Mouse (Mus musculus) T-helper 1 cell (primary cell): ENCODE measurements around the gene Rcsd1.

Experiments
- in situ Hi-C: fragments of 300-600 bp; cut with MboI, MseI; formaldehyde crosslinking; loops from one replicate; pipeline ENCODE4 v1.15.1; 2025; ENCODE audit warnings: high pct_unique_total_duplicates

Gene Rcsd1

DNA sequence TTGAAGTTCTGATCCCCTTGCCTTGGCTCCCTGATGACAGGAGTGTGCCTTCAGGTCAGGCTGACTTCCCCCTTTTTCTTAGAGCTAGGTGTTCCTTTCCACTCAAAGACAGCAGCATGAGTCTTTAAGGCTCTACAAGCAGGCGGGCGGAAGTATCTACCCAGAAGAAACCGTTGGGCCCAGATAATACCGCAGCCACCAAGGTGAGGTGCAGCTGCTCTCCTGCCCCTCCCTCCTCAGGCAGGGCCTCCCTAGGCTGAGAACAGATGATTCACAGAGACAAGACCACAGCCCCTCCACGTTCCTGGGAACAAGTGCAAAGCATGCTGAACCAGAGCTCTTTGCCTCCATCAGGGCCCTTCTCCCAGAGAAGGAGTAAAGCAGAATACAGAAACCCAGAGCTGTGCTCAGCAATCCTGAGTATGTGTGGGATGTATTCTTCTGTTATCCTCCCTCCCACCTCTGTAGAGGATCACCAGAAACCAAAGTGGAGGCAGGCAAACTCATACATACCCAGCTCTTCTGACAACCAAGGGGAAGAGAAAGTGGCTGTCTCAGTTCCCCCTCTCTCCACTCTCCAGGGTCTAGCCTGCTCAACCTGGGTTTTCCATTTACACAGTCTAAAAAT lies at the start of gene Rcsd1:
Rcsd1 (minus strand) TSS at position 129 of the 628 bp plus-strand sequence.
- in situ Hi-C loops: no loop called here

DNA sequence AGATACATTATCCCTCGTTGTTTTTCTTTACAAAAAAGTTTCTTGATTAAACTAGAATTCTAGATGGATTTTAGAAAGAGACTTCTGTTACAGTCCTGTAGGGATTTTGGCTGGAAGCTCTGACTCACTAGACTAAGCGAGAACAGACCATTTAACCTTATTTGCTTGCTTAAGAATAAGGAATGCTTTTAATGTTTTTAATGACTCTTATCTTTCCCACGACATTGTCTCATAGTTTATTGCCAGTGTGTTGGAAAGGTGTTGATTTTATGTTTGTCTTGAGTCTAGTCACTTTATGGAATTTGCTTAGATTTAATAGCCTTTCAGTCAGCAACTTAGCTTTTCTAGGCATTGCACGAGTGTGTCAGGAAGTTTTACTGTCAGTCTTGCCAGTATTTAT lies 45.6 kb upstream of the Rcsd1 start:
- in situ Hi-C loops: loop anchor here (25.0 kb wide), 1 partner anchor 632 kb away; the partner anchor contains the start of gene Tada1

DNA sequence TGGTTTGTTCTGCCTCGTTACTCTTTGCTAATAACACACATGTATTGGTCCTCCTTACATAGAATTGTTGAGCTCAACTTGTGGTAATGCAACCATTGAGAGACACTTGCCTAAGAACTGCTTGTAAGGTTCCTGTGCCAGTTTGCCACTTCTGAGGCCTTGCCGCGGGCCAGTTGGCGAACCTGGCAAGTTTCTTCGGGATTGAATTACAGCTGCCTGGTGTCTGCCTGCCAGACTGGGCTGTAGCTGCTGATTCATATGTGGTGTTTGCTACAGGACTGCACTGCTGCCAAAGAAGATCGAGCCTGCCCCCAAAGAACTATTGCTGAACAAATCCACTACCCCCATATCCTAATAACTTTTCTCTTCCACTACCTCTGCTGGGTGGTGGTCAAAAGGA lies 44.6 kb upstream of the Rcsd1 start:
- in situ Hi-C loops: loop anchor here (25.0 kb wide), 1 partner anchor 633 kb away; the partner anchor contains the start of gene Tada1

DNA sequence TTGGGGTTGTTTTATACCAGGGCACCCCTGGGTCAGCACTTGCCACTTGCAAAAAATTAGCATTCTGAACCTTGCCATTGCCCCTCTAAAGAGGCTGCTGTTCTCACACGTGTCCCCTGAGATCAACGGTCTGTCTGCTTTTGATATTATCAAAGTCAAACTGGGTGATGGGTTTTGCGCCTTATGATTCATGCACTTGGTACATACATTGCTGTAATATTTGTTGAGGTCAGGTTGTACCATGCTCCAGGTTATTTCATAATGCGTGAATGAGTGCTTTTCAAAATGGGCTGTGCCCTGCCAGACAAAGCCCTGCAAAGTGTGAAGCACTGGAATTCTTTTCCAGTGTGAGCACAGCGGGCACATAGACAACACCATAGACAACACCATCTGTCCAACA lies 42.3 kb upstream of the Rcsd1 start:
- in situ Hi-C loops: loop anchor here (25.0 kb wide), 1 partner anchor 635 kb away; the partner anchor contains the start of gene Tada1

DNA sequence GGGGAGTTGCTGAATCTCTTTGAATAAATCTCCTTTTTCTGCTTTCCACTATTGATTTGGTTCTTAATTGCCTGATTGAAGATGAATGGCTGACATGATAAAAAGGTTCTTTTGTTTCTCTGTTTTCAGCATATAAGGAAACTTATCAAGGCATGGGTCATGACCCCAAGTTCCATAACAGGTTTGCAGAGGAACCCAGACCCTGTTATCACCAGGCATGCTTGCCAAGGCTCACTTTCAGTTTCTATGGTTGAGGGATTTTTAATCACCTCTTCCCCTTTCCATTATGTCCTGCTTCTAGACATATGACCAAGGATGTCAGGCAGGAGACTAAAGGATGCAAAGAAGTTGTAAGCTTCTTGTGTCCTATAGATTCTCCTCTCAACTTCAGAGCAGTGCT lies 41.6 kb upstream of the Rcsd1 start:
- in situ Hi-C loops: loop anchor here (25.0 kb wide), 1 partner anchor 636 kb away; the partner anchor contains the start of gene Tada1

GRCm38 (mm10) chr1:165748053-165748452 lies 38.5 kb upstream of the Rcsd1 start:
- in situ Hi-C loops: no loop called here

DNA sequence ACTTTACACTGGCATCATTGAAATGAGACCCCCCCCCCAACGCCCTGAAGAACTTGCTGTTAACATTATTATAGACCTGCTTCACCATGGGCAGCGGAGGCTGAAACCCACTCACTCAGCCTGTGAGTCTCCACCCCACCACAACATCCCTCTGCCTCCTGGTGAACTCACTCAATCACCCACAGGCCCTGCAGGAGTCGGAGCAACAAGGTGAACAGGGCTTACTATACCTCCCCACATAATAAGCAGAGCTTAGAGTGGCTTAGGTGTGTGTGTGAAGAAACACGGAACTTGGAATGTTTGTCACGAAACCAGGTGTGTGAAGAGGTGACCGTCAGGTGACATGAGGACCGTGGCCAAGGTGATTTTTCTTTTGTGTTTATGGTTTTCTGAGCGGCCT lies 32.4 kb upstream of the Rcsd1 start:
- in situ Hi-C loops: no loop called here

GRCm38 (mm10) chr1:165738985-165739384 lies 29.4 kb upstream of the Rcsd1 start:
- in situ Hi-C loops: loop anchor here (5.0 kb wide), 2 partner anchors 77 to 157 kb away; no protein-coding TSS in a partner anchor

DNA sequence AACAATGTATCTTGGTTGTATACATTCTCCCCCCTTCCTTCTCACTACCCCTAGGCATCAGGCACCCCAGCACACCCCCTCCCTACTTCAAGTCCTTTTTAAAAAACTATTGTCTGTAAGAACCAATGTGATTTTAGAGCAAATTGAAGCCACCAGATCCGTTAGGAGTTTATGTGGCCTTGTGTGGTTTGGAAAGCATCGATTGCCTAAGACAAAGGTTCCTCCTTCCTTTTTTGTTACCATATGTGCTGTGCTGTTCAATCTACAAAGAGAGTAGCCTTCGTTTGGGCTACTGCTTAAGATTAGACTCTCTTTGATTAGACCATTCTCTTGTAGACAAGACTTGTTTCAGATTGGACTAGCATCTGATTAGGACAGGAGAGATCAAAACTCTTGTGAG lies 28.3 kb upstream of the Rcsd1 start:
- in situ Hi-C loops: loop anchor here (5.0 kb wide), 2 partner anchors 76 to 156 kb away; no protein-coding TSS in a partner anchor

DNA sequence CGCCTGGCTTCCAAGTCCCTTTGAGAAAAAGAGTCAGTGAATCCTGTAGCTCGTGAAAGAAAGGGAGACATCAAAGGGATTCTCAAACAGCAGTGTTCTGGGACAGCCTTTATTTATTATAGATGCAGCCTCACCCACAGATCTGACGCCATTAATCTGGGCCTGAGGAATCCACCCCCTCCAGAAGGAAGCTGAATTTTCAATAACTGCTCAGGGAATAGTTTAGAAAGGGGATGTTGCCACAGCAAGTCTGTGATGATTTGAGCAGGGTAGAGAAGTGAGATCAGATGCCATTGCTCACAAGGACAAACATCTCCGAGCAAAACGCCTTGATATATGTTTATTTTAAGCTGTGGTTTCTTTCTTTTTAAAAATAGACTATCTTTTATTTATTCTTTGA lies 27.9 kb upstream of the Rcsd1 start:
- in situ Hi-C loops: loop anchor here (5.0 kb wide), 2 partner anchors 75 to 155 kb away; no protein-coding TSS in a partner anchor

- in situ Hi-C loops: loop anchor here (5.0 kb wide), 2 partner anchors 74 to 154 kb away; no protein-coding TSS in a partner anchor
These were observed 26.6 kb upstream of the Rcsd1 start for GRCm38 (mm10) chr1:165735826-165736818.

DNA sequence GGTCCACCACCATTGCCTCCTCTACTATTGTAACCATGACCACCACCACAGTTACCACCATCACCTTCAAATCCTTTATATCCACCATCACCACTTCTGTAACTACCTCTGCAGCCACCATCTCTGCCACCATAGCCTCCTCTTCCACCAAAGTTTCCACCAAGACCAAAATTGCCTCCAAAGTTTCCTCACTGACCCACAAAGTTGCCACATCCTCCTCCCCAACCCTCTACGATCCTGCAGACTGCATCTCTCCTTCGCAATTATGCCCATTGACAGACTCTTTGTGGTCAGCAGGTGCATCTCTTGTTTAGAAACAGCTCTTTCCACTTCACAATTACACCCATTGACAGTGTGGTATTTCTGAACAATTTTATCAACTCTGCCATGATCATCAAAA lies 25.3 kb upstream of the Rcsd1 start:
- in situ Hi-C loops: loop anchor here (5.0 kb wide), 2 partner anchors 73 to 153 kb away; no protein-coding TSS in a partner anchor

DNA sequence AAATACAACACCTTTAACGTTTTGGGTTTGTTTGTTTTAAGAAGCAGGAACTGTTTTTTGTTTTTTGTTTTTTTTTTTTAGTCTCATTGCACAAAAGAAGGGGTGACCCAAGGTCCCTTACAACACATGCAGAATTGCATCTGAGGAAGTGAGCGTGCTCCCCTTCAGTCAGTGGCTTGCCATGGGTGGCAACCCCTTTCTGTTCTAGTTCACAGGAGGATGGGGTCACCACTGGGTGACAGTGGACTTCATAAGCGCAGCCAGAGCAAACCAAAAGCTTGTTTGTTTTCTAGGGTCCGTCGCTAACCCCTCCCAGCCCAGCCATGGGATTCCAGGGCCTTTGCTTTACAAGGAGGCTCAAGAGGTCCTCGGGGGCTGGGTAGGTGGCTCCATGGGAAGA lies 22.0 kb upstream of the Rcsd1 start:
- in situ Hi-C loops: no loop called here

- in situ Hi-C loops: no loop called here
These were observed 20.6 kb upstream of the Rcsd1 start for GRCm38 (mm10) chr1:165730129-165730528.

- in situ Hi-C loops: no loop called here
These were observed 18.6 kb upstream of the Rcsd1 start for GRCm38 (mm10) chr1:165728057-165728639.

GRCm38 (mm10) chr1:165726986-165727385 lies 17.4 kb upstream of the Rcsd1 start:
- in situ Hi-C loops: no loop called here

GRCm38 (mm10) chr1:165725039-165725644 lies 15.6 kb upstream of the Rcsd1 start:
- in situ Hi-C loops: no loop called here

- in situ Hi-C loops: no loop called here
These were observed 14.9 kb upstream of the Rcsd1 start for GRCm38 (mm10) chr1:165724219-165725033.

GRCm38 (mm10) chr1:165722531-165723123 lies 13.1 kb upstream of the Rcsd1 start:
- in situ Hi-C loops: no loop called here

DNA sequence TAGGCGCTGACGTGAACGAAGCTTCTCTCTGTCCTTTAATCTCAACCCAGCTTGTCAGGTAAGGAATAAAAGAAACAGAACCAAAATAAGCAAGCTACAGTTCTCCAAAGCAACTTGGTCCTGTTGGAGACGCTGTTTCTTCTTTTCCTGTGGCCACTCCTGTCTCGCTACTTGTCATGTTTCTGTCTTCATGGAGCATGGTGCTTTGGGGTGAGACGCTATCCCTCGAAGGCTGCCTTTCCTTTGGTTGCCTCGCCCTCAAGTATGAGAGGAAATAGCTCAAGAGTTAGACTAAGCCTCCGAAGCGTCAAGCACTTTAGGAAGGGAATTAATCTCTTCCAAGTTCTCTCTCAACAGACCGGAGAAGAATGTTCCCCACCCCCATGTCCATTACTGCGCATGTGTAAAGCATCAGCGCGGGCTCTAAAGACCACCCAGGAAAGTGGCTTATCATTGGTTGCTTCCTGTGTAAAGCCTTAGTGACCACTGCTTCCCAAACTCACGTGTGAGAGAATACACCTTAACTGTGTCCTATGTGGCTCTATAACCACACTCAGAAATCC lies 9.1 kb upstream of the Rcsd1 start:
- in situ Hi-C loops: no loop called here
